Mouse (Mus musculus): ENCODE data around the gene Ceacam2. TPM values are rescaled to one million over a fixed set of nuclear protein-coding genes. Genes with fewer than 3 reads are reported as not detected.
"Not testable (repeated sequence)": the region's sequence is repeated elsewhere in the genome, so short reads cannot be mapped to it uniquely, and the experiment has no call there.

The Ceacam2 gene
- total and polyA plus RNA-seq, 2 experiments from 2014 or later: not detected

DNA sequence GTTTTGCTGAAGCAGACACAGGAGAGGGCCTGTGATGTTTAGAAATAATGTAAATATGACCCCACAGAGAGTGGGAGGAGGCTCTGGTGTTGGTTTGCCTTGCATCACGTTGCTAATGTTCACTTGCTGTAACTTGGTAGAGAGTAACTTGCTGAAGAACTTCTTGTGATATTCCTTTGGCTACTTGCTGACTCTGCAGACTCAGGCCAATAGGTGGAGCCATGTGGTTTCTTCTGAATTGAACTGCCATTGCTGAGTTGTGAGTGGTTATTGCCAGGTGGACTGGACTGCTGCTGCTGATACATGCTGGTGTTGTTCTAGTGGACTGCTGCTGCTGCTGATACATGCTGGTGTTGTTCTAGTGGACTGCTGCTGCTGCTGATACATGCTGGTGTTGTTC, 53.5 kb downstream of the Ceacam2 start:
- Histone ChIP-seq H3K9ac (replicated peaks; ENCODE audit: low read length, poor library complexity, severe bottlenecking) (no peak overlapping the region), H3K27ac (ENCODE audit: low read depth, low read length) (no peak overlapping the region), H3K4me2 (ENCODE audit: low read depth, low read length, poor library complexity, severe bottlenecking) (no peak overlapping the region), H3K9me3 (ENCODE audit: low read length) (no peaks in the 10 kb centered on the region), H3K36me3 (ENCODE audit: insufficient read depth, low read length) (no peaks in the 10 kb centered on the region), H3K4me3 (ENCODE audit: low read depth, low read length) (no peak overlapping the region), H3K4me1 (ENCODE audit: insufficient read depth, low read length) (no peaks in the 10 kb centered on the region), H3K27me3 (ENCODE audit: insufficient read depth, low read length) (no peaks in the 10 kb centered on the region)
- 26% methylated on average over 1 of the region's 1 CpGs for WGBS
- peak; percentile 45 for TF ChIP-seq CTCF (IDR thresholded peaks at IDR 0.05)
- DNase-seq (ENCODE audit: low spot score) (peak; percentile 25), ATAC-seq (ENCODE audit: low FRiP score) (no peak)

DNA sequence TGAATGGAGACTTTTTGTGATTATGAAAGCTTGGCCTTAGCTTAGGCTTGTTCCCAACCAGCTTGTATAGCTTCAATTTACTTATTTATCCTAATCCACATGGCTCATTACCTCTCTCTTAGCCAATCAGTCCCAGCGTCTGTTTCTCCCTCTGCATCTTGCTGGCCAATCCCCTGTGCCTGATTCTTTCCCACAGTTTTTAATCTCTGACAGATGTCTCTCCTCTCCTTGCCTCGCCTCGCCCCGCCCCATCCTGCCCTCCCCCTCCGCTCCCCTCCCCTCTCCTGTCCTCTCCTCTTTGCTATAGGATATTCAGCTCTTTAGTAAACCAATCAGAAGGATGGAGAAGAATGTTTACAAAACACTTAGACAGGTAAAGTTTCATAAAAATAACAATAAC, 54.6 kb downstream of the Ceacam2 start:
- no peak overlapping the region for H3K4me2 ChIP-seq (ENCODE audit: low read depth, low read length, poor library complexity, severe bottlenecking)
- no peak for TF ChIP-seq CTCF (IDR thresholded peaks at IDR 0.05)
- no peak overlapping the region for H3K9ac ChIP-seq (replicated peaks; ENCODE audit: low read length, poor library complexity, severe bottlenecking)
- no peaks in the 10 kb centered on the region for H3K4me1 ChIP-seq (ENCODE audit: insufficient read depth, low read length)
- H3K27ac ChIP-seq (ENCODE audit: low read depth, low read length): no peak overlapping the region
- no peaks in the 10 kb centered on the region for H3K9me3 ChIP-seq (ENCODE audit: low read length)
- 66% methylated on average over 5 of the region's 5 CpGs for WGBS
- no peaks in the 10 kb centered on the region for H3K36me3 ChIP-seq (ENCODE audit: insufficient read depth, low read length)
- DNase-seq (ENCODE audit: low spot score): no peak
- no peak overlapping the region for H3K4me3 ChIP-seq (ENCODE audit: low read depth, low read length)
- ATAC-seq (ENCODE audit: low FRiP score): no peak
- H3K27me3 ChIP-seq (ENCODE audit: insufficient read depth, low read length): no peaks in the 10 kb centered on the region

DNA sequence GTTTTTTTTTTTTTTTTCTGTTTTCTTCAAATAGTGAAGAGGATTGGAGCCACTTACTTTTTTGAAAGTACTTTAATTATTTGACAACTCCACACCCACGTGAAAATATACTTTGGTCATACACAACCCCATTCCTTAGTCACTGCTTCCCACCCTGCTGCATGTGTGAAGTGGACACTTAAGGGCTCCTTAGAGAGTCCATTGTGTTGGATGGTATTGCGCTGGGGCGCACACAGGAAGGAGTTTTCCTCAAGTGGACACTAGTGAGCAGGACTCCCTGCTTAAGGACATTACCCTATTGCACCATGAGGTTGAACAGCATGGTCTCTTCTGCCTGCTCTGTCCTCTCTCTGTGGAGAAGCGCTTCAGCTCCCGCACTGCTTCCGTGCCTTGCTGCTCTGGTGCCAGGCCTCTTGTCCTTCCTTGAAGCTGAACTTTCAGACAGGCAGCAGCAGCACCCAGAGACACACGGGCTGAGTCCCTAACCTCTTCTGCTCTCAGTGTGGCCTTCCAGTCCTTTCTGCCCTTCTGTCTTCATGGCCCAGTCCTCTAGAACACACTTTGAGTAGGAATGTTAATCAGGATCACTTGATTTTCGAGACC, 56.4 kb downstream of the Ceacam2 start:
- Histone ChIP-seq H3K27ac (ENCODE audit: low read depth, low read length) (no peak overlapping the region), H3K4me1 (ENCODE audit: insufficient read depth, low read length) (no peaks in the 10 kb centered on the region), H3K9ac (replicated peaks; ENCODE audit: low read length, poor library complexity, severe bottlenecking) (no peak overlapping the region), H3K4me3 (ENCODE audit: low read depth, low read length) (no peak overlapping the region), H3K27me3 (ENCODE audit: insufficient read depth, low read length) (no peaks in the 10 kb centered on the region), H3K4me2 (ENCODE audit: low read depth, low read length, poor library complexity, severe bottlenecking) (no peak overlapping the region), H3K9me3 (ENCODE audit: low read length) (no peaks in the 10 kb centered on the region), H3K36me3 (ENCODE audit: insufficient read depth, low read length) (no peaks in the 10 kb centered on the region)
- DNase-seq (ENCODE audit: low spot score) (no peak), ATAC-seq (ENCODE audit: low FRiP score) (no peak)
- 83% methylated on average over 8 of the region's 8 CpGs for WGBS
- no peak for TF ChIP-seq CTCF (IDR thresholded peaks at IDR 0.05)

DNA sequence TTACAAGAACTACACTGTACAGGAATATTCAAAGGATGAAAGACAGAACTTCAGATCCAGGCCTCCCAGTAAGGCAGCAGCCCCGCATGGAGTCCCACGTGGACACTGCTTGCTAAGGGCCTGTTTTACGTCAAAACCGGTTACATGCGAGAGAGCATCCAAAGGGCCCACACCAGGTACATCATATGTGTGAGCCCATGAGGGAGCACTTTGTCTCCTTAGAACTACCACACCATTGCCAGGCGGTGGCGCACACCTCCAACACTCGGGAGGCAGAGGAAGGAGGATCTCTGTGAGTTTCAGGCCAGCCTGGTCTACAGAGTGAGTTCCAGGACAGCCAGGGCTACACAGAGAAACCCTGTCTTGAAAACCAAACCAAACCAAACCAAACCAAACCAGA, 58.9 kb downstream of the Ceacam2 start:
- 63% methylated on average over 8 of the region's 8 CpGs for WGBS
- ATAC-seq (ENCODE audit: low FRiP score): not testable (repeated sequence)

DNA sequence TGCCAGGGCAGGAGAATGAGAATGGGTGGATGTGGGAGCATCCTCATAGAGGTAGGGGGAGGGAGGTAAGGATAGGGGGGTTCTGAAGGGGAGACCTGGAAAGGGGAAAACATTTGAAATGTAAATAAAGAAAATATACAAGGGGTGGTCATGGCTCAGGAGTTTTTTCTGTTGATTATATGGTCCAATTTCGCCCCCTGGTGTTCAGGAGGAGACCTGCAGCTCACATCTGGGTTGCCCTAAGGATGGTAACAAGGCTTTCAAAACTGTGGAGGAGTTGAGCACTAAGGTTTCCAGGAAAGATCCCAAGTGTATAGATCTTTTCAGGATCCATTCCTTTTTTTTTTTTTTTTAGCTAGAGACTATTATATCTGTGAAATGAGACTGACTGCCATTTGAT, 60.2 kb downstream of the Ceacam2 start:
- 0% methylated on average over 1 of the region's 1 CpGs for WGBS
- no peaks in the 10 kb centered on the region for H3K36me3 ChIP-seq (ENCODE audit: insufficient read depth, low read length)
- no peaks in the 10 kb centered on the region for H3K4me1 ChIP-seq (ENCODE audit: insufficient read depth, low read length)
- no peak overlapping the region for H3K27ac ChIP-seq (ENCODE audit: low read depth, low read length)
- H3K4me3 ChIP-seq (ENCODE audit: low read depth, low read length): no peak overlapping the region
- no peak overlapping the region for H3K4me2 ChIP-seq (ENCODE audit: low read depth, low read length, poor library complexity, severe bottlenecking)
- TF ChIP-seq CTCF (IDR thresholded peaks at IDR 0.05): peak; percentile 64
- DNase-seq (ENCODE audit: low spot score) (peak; percentile 8), ATAC-seq (ENCODE audit: low FRiP score) (no peak)
- H3K9ac ChIP-seq (replicated peaks; ENCODE audit: low read length, poor library complexity, severe bottlenecking): no peak overlapping the region
- no peaks in the 10 kb centered on the region for H3K9me3 ChIP-seq (ENCODE audit: low read length)
- no peaks in the 10 kb centered on the region for H3K27me3 ChIP-seq (ENCODE audit: insufficient read depth, low read length)

More for the DNA sequence above, 58.9 kb downstream of the Ceacam2 start:
- not testable (repeated sequence) for H3K9ac ChIP-seq (replicated peaks; ENCODE audit: low read length, poor library complexity, severe bottlenecking); DNase-seq (ENCODE audit: low spot score); H3K36me3 ChIP-seq (ENCODE audit: insufficient read depth, low read length); H3K4me2 ChIP-seq (ENCODE audit: low read depth, low read length, poor library complexity, severe bottlenecking); H3K27me3 ChIP-seq (ENCODE audit: insufficient read depth, low read length); H3K9me3 ChIP-seq (ENCODE audit: low read length); H3K27ac ChIP-seq (ENCODE audit: low read depth, low read length); H3K4me3 ChIP-seq (ENCODE audit: low read depth, low read length); H3K4me1 ChIP-seq (ENCODE audit: insufficient read depth, low read length)

DNA sequence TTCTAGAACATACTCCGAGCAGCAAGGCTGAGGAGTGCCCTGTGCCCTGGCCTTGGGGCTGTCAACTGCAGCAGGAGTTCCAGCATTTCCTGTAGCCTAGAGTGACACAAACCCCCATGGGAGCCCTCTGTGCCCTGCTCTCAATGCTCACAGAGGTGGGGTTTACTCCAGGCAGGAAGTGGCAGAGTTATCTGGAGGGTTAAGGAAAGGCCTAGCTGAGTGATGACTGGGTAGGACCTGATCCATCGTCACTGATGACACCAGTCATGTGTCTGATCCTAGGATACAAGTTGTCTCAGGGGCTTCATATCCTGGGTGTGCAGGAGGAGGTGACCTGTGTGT, 61.9 kb downstream of the Ceacam2 start:
- not testable (repeated sequence) for ATAC-seq (ENCODE audit: low FRiP score)

DNA sequence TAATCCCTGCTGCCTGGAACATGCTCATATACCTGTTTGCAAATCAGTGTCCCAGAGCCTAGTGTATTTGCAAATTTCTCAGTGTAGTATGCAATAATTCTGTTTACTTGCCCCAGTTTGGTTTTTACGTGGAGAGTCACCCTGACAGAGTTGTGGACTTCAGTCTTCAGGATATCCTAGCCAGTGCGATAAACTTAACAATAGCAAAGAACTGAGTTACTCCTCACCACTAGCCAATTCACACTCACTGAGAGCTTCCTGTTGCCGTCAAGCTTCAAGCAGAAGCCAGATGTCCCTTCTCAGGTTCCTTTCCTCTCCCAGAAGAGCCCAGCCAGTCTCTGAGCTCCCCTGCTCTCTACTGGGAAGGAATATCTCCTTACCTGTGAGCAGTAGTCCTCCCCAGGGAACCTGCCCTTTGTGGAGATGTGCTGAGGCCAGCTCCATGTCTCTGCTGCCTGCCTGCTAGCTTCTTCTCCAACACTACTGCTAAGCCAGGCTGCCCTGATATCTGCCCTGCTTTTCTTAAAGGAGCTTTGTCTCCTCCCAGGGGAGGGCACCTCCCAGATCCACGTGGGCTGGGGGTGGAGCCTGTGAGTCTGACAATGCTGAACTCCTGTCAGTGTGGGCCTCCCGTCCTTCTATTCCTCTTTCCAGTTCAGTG, 62.4 kb downstream of the Ceacam2 start, which contains the start of gene Ceacam1:
TSS of gene Ceacam1 (minus strand) at position 513 of the 661 bp plus-strand sequence.
- not testable (repeated sequence) for H3K27me3 ChIP-seq (ENCODE audit: insufficient read depth, low read length); H3K9ac ChIP-seq (replicated peaks; ENCODE audit: low read length, poor library complexity, severe bottlenecking); ATAC-seq (ENCODE audit: low FRiP score); H3K4me1 ChIP-seq (ENCODE audit: insufficient read depth, low read length); H3K9me3 ChIP-seq (ENCODE audit: low read length); H3K27ac ChIP-seq (ENCODE audit: low read depth, low read length); H3K36me3 ChIP-seq (ENCODE audit: insufficient read depth, low read length); H3K4me2 ChIP-seq (ENCODE audit: low read depth, low read length, poor library complexity, severe bottlenecking); H3K4me3 ChIP-seq (ENCODE audit: low read depth, low read length)
- DNase-seq (ENCODE audit: low spot score): peak; percentile 3
- WGBS: 44% methylated on average over 5 of the region's 5 CpGs

More for the DNA sequence above, 61.9 kb downstream of the Ceacam2 start:
- H3K36me3 ChIP-seq (ENCODE audit: insufficient read depth, low read length); H3K9ac ChIP-seq (replicated peaks; ENCODE audit: low read length, poor library complexity, severe bottlenecking); H3K4me3 ChIP-seq (ENCODE audit: low read depth, low read length); DNase-seq (ENCODE audit: low spot score); H3K4me1 ChIP-seq (ENCODE audit: insufficient read depth, low read length); H3K4me2 ChIP-seq (ENCODE audit: low read depth, low read length, poor library complexity, severe bottlenecking); H3K27ac ChIP-seq (ENCODE audit: low read depth, low read length); H3K9me3 ChIP-seq (ENCODE audit: low read length); H3K27me3 ChIP-seq (ENCODE audit: insufficient read depth, low read length): not testable (repeated sequence)
- WGBS: 64% methylated on average over 1 of the region's 2 CpGs

DNA sequence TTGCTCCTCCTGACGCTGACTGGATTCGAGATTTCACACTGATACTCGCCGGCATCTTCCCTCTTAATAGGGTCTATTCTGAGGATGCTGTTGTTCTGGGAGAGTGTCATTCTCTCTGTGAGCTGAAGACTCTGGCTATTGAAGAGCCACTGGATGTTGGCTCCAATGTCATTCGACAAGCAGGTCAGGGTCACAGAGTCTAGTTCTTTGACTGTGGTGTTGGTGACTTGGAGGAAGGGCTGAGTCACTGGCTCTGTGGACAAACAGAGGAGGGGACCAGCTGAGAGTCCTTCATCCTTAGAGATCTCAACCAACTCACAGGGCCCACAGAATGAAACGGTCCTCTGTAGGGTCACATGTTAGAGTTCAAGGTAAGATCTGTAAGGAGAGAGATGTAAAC, 67.8 kb downstream of the Ceacam2 start:
- not testable (repeated sequence) for H3K4me3 ChIP-seq (ENCODE audit: low read depth, low read length); DNase-seq (ENCODE audit: low spot score); H3K4me2 ChIP-seq (ENCODE audit: low read depth, low read length, poor library complexity, severe bottlenecking); H3K9ac ChIP-seq (replicated peaks; ENCODE audit: low read length, poor library complexity, severe bottlenecking); ATAC-seq (ENCODE audit: low FRiP score); H3K27me3 ChIP-seq (ENCODE audit: insufficient read depth, low read length); H3K27ac ChIP-seq (ENCODE audit: low read depth, low read length); H3K4me1 ChIP-seq (ENCODE audit: insufficient read depth, low read length); H3K9me3 ChIP-seq (ENCODE audit: low read length); H3K36me3 ChIP-seq (ENCODE audit: insufficient read depth, low read length)
- WGBS: 88% methylated on average over 6 of the region's 6 CpGs

Measured in midbrain, postnatal 0 days (tissue).